Mouse (Mus musculus) embryonic facial prominence, embryonic 14.5 days (tissue): ENCODE results near the gene Lipk. TPM values are rescaled to one million over a fixed set of nuclear protein-coding genes. Genes with fewer than 3 reads are reported as not detected.

Experiments used
- ATAC-seq: fragments of 200-750 bp; cut with Nextera tagmentation; 2 replicates; pipeline ENCODE4 v1.8.0; 2017; ENCODE audit warnings: low read depth, moderate number of reproducible peaks, moderate TSS enrichment
- DNase-seq: peaks from one replicate; pipeline ENCODE4 v3.0.0-alpha.2; 2015; ENCODE audit warnings: low spot score
- H3K27ac ChIP-seq: fragments of 300-500 bp; sonication (generic); replicated peaks from 2 replicates; pipeline ENCODE4 v1.5.1; 2014; ENCODE audit warnings: low read depth, mild to moderate bottlenecking, low read length, moderate library complexity
- H3K27me3 ChIP-seq: fragments of 300-500 bp; sonication (generic); replicated peaks from 2 replicates; pipeline ENCODE4 v1.6.1; 2014; ENCODE audit warnings: low read length; ENCODE audit not compliant: control insufficient read depth, insufficient read depth
- H3K36me3 ChIP-seq: fragments of 300-500 bp; sonication (generic); 2 replicates; pipeline ENCODE4 v1.6.1; 2014; ENCODE audit warnings: low read length, mixed read lengths; ENCODE audit not compliant: control insufficient read depth, insufficient read depth
- H3K4me1 ChIP-seq: fragments of 300-500 bp; sonication (generic); 2 replicates; pipeline ENCODE4 v1.6.1; 2014; ENCODE audit warnings: antibody characterized with exemption, low read length; ENCODE audit not compliant: control insufficient read depth, insufficient read depth
- H3K4me2 ChIP-seq: fragments of 300-500 bp; sonication (generic); 2 replicates; pipeline ENCODE4 v1.6.1; 2014; ENCODE audit warnings: low read depth, mild to moderate bottlenecking, low read length, moderate library complexity, mixed read lengths
- H3K4me3 ChIP-seq: fragments of 300-500 bp; sonication (generic); 2 replicates; pipeline ENCODE4 v1.5.1; 2014; ENCODE audit warnings: low read depth, mild to moderate bottlenecking, low read length
- H3K9ac ChIP-seq: fragments of 300-500 bp; sonication (generic); 2 replicates; pipeline ENCODE4 v1.6.1; 2014; ENCODE audit warnings: low read depth, mild to moderate bottlenecking, low read length, moderate library complexity, mixed read lengths
- H3K9me3 ChIP-seq: fragments of 300-500 bp; sonication (generic); 2 replicates; pipeline ENCODE4 v1.6.1; 2016; ENCODE audit warnings: low read length; ENCODE audit not compliant: control insufficient read depth
- WGBS: fragments of 180-500 bp; shearing (Covaris S2); extraction: QIAGEN DNeasy Blood & Tissue Kit; methylation state at CpG from one replicate; pipeline ENCODE4 v1.1.7; 2014; 5-methylcytosine and 5-hydroxymethylcytosine counted together
- polyA plus RNA-seq: library from polyadenylated mRNA; unstranded; fragments of >200 nt; fragmentation: Nextera tagmentation; extraction: Ambion mirVana; gene quantifications from 2 replicates; pipeline ENCODE4 v1.2.1, GENCODE M21; 2014

The Lipk gene
- polyA plus RNA-seq: 0.45 and 0.51 TPM in 2 replicates

GRCm38 (mm10) chr19:34008002-34008401 lies at the start of gene Lipk:
Gene Lipk (plus strand): TSS chr19:34008290.
- 76% methylated on average over 6 of the region's 6 CpGs for WGBS

GRCm38 (mm10) chr19:33960887-33961286 lies 47.2 kb upstream of the Lipk start, which contains the start of gene Lipf:
Gene Lipf (plus strand): TSS chr19:33961187.
- H3K9me3 ChIP-seq: no peaks in the 10 kb centered on the region
- DNase-seq (no peak), ATAC-seq (no peak)
- H3K9ac ChIP-seq: no peak within 1 kb of the TSS
- H3K4me1 ChIP-seq: no peaks in the 10 kb centered on the region
- H3K4me3 ChIP-seq: no peak within 1 kb of the TSS
- no peaks in the 10 kb centered on the region for H3K36me3 ChIP-seq
- no peaks in the 10 kb centered on the region for H3K27me3 ChIP-seq
- H3K27ac ChIP-seq: no peak within 1 kb of the TSS
- H3K4me2 ChIP-seq: no peak within 1 kb of the TSS

More at GRCm38 (mm10) chr19:34008002-34008401, at the start of gene Lipk:
- Histone ChIP-seq H3K4me1 (no peaks in the 10 kb centered on the region), H3K27ac (no peak within 1 kb of the TSS), H3K4me2 (no peak within 1 kb of the TSS), H3K4me3 (no peak within 1 kb of the TSS), H3K36me3 (no peaks in the 10 kb centered on the region), H3K9ac (no peak within 1 kb of the TSS), H3K9me3 (no peaks in the 10 kb centered on the region), H3K27me3 (no peaks in the 10 kb centered on the region)
- DNase-seq: peak; percentile 14
- ATAC-seq: no peak

GRCm38 (mm10) chr19:33979007-33979406 lies 29.1 kb upstream of the Lipk start:
- H3K36me3 ChIP-seq: no peaks in the 10 kb centered on the region
- no peak for ATAC-seq
- H3K4me2 ChIP-seq: no peak overlapping the region
- peak; percentile 30 for DNase-seq
- no peaks in the 10 kb centered on the region for H3K27me3 ChIP-seq
- WGBS: 41% methylated on average over 3 of the region's 3 CpGs
- no peaks in the 10 kb centered on the region for H3K9me3 ChIP-seq
- H3K27ac ChIP-seq: no peak overlapping the region
- no peak overlapping the region for H3K4me3 ChIP-seq
- no peak overlapping the region for H3K9ac ChIP-seq
- H3K4me1 ChIP-seq: no peaks in the 10 kb centered on the region

- no peak overlapping the region for H3K27ac ChIP-seq
- H3K4me3 ChIP-seq: no peak overlapping the region
- DNase-seq: no peak
- no peaks in the 10 kb centered on the region for H3K9me3 ChIP-seq
- H3K4me1 ChIP-seq: no peaks in the 10 kb centered on the region
- ATAC-seq: no peak
- 76% methylated on average over 3 of the region's 3 CpGs for WGBS
- no peaks in the 10 kb centered on the region for H3K27me3 ChIP-seq
- H3K36me3 ChIP-seq: no peaks in the 10 kb centered on the region
- H3K9ac ChIP-seq: no peak overlapping the region
- no peak overlapping the region for H3K4me2 ChIP-seq
These were observed 25.0 kb upstream of the Lipk start for GRCm38 (mm10) chr19:33983043-33983442.

GRCm38 (mm10) chr19:34021440-34022172 lies 13.5 kb downstream of the Lipk start:
- no peak overlapping the region for H3K9ac ChIP-seq
- no peak overlapping the region for H3K27ac ChIP-seq
- WGBS: 78% methylated on average over 11 of the region's 11 CpGs
- H3K36me3 ChIP-seq: no peaks in the 10 kb centered on the region
- no peak for DNase-seq
- H3K4me1 ChIP-seq: no peaks in the 10 kb centered on the region
- no peak overlapping the region for H3K4me2 ChIP-seq
- no peak for ATAC-seq
- no peak overlapping the region for H3K4me3 ChIP-seq
- no peaks in the 10 kb centered on the region for H3K27me3 ChIP-seq
- no peaks in the 10 kb centered on the region for H3K9me3 ChIP-seq

GRCm38 (mm10) chr19:34022759-34023158 lies 14.7 kb downstream of the Lipk start:
- no peak overlapping the region for H3K4me2 ChIP-seq
- no peaks in the 10 kb centered on the region for H3K9me3 ChIP-seq
- H3K4me3 ChIP-seq: no peak overlapping the region
- DNase-seq: peak; percentile 51
- H3K27me3 ChIP-seq: no peaks in the 10 kb centered on the region
- no peak overlapping the region for H3K27ac ChIP-seq
- no peak for ATAC-seq
- no peaks in the 10 kb centered on the region for H3K36me3 ChIP-seq
- no peaks in the 10 kb centered on the region for H3K4me1 ChIP-seq
- no peak overlapping the region for H3K9ac ChIP-seq
- WGBS: 40% methylated on average over 3 of the region's 3 CpGs

GRCm38 (mm10) chr19:34039731-34040130 lies 31.6 kb downstream of the Lipk start:
- no peak for DNase-seq
- Histone ChIP-seq H3K4me2 (no peak overlapping the region), H3K36me3 (no peaks in the 10 kb centered on the region), H3K4me1 (no peaks in the 10 kb centered on the region), H3K27me3 (no peaks in the 10 kb centered on the region), H3K27ac (no peak overlapping the region), H3K9me3 (no peaks in the 10 kb centered on the region), H3K4me3 (no peak overlapping the region), H3K9ac (no peak overlapping the region)
- WGBS: 80% methylated on average over 1 of the region's 1 CpGs
- no peak for ATAC-seq

GRCm38 (mm10) chr19:34043008-34043407 lies 34.9 kb downstream of the Lipk start:
- DNase-seq (no peak), ATAC-seq (no peak)
- Histone ChIP-seq H3K36me3 (no peaks in the 10 kb centered on the region), H3K9me3 (no peaks in the 10 kb centered on the region), H3K4me2 (no peak overlapping the region), H3K27me3 (no peaks in the 10 kb centered on the region), H3K27ac (no peak overlapping the region), H3K4me3 (no peak overlapping the region), H3K4me1 (no peaks in the 10 kb centered on the region), H3K9ac (no peak overlapping the region)
- 73% methylated on average over 6 of the region's 6 CpGs for WGBS
